Mouse (Mus musculus): ENCODE data around the gene Paqr4.

DNA sequence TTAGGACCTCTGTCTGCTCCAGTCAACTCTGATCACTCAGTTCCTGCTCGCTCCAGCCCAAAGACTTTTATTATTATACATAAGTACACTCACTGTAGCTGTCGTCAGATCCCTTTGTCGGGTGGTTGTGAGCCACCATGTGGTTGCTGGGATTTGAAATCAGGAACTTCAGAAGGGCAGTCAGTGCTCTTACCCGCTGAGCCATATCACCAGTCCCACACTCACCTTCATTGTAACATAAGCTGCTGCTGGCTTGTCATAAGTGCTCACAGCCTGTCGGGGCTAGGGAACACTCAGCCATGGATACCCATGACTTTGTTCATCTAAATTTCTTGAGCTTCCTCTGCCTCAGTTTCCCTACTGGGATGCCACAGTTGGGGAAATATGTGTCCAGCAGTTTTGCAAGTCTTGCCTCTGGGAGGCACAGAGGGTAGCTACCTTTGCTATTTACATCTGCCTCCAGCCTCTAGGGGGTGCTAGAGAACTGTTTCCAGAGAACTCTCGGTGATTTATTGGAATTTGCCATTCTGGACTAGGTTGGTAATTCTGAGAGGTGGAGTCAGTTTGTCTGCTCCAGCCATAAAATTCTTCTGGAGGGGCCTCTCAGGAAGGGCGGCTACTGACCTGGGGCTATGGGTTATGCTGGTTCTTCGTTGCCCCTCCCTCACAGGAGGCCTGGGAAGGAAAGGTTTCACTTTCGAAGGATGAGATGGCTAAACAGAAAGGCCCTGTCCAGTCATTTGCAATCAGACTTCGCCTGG lies 8.1 kb upstream of the Paqr4 start:
- TF ChIP-seq CTCF (conservative IDR thresholded peaks at IDR 0.05 in 1 of 2, IDR thresholded peaks at IDR 0.05 in 1 of 2; ENCODE audit: low read depth in 2 of 2, low read length in 2 of 2) (peak; percentile 84 to 93), USF1 (IDR thresholded peaks at IDR 0.05; ENCODE audit: low read depth, low read length) (no peak), JUN (IDR thresholded peaks at IDR 0.05; ENCODE audit: insufficient read depth, low read depth, low read length) (no peak), SMC3 (IDR thresholded peaks at IDR 0.05; ENCODE audit: low read depth, low read length) (peak; percentile 43), EP300 (IDR thresholded peaks at IDR 0.05; ENCODE audit: low read length) (peak; percentile 44; the same call in 1 of the 2 replicates), MAFK (IDR thresholded peaks at IDR 0.05; ENCODE audit: insufficient replicate concordance, low read length) (no peak), MYC (IDR thresholded peaks at IDR 0.05; ENCODE audit: low read depth, low read length) (no peak), ZKSCAN1 (IDR thresholded peaks at IDR 0.05; ENCODE audit: borderline replicate concordance, low read depth, low read length) (no peak), POLR2A (IDR thresholded peaks at IDR 0.05; ENCODE audit: low read depth, low read length) (0 out of 2 replicates have a peak, but pooled peaks have one; percentile 18), CHD2 (IDR thresholded peaks at IDR 0.05; ENCODE audit: low read length) (no peak)
